26 mouse cellular contexts compared by ENCODE assay signal in the genomic region with DNA sequence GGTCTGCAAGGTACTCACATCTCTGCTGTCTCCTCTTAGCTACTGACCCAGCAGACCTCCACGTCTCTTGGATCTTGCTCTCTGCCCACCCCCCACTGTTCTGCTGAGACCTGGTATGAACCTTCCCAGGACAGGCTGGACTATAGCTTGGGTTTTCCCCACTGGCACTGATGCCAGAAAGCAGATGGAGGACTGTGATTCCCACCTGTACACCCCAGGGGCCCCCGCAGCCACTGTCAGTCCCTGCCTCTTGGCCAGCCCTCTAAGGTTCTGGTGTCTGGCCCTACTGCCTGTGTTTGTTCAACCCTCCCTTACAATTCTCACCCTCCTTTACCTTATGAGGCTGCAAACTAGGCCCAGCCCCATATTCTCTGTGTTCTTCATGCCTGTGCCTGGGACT. TPM values are rescaled to one million over a fixed set of nuclear protein-coding genes. Genes with fewer than 3 reads are reported as not detected.
DNase-seq lines count a peak whose midpoint lies in the region; ATAC-seq lines count a peak whose summit lies in the region.
"Had no signal": no experiment of that assay in that cellular context is flagged by ENCODE, and none has a peak within 500 bp of the region (broad histone marks: within the 10 kb centered on the region; RNA-seq: fewer than 3 reads in every experiment).

No protein-coding gene starts in this region.

- peaks cover 41% of the 10 kb centered on the region for H3K36me3 ChIP-seq in heart, embryonic 11.5 days (ENCODE audit: control insufficient read depth, insufficient read depth, low read length)

- ATAC-seq in heart, embryonic 11.5 days (replicated peaks; ENCODE audit: insufficient number of reproducible peaks, low FRiP score, low TSS enrichment): no peak
- ATAC-seq: intestine, postnatal 0 days had no signal

- DNase-seq in heart, adult 9 months (ENCODE audit: low spot score in 2 of 2): no peak
- peak; percentile 86 for DNase-seq in brain, adult 2 months (ENCODE audit: low read depth, low spot score)
- DNase-seq in cerebellum, adult 18-20 months: peak; percentile 79 to 83
- peak; percentile 80 to 90 for DNase-seq in cerebellum, postnatal 14 days
- no peak for DNase-seq in right cerebral cortex, postnatal 10 days (ENCODE audit: low spot score in 2 of 2)
- no peak for DNase-seq in gastrocnemius, postnatal 4 days (ENCODE audit: low spot score in 2 of 2)
- no peak for DNase-seq in lung, postnatal 14 days
- DNase-seq: adrenal gland, adult 8-10 months; B cell, adult 2 months; gastrocnemius, postnatal 36 days; kidney, postnatal 4 days; left cerebral cortex, postnatal 4 days; lung, postnatal 4 days; midbrain, embryonic 14.5 days; right cerebral cortex, postnatal 25 days; spleen, adult 18-20 months had no signal

- H3K27me3 ChIP-seq in heart, embryonic 11.5 days (ENCODE audit: control insufficient read depth, insufficient read depth, low read length): no peaks in the 10 kb centered on the region
- H3K27me3 ChIP-seq: embryonic facial prominence, embryonic 12.5 days; hindbrain, embryonic 12.5 days; limb, embryonic 15.5 days; liver, embryonic 15.5 days; lung, embryonic 15.5 days; neural tube, embryonic 12.5 days had no signal

- H3K4me3 ChIP-seq in heart, embryonic 11.5 days (ENCODE audit: low read depth, low read length): no peak overlapping the region
- H3K4me3 ChIP-seq: embryonic facial prominence, embryonic 12.5 days; hindbrain, embryonic 12.5 days; limb, embryonic 15.5 days; liver, embryonic 15.5 days; lung, embryonic 15.5 days; neural tube, embryonic 12.5 days had no signal

- WGBS in heart, embryonic 11.5 days (ENCODE audit: insufficient replicate concordance): 87% methylated on average over 2 of the region's 2 CpGs

- peaks cover 45% of the 10 kb centered on the region for H3K4me1 ChIP-seq in heart, embryonic 11.5 days (ENCODE audit: control insufficient read depth, insufficient read depth, low read length)

- H3K9me3 ChIP-seq in heart, embryonic 11.5 days (replicated peaks; ENCODE audit: control insufficient read depth, low read length): no peaks in the 10 kb centered on the region
- H3K9me3 ChIP-seq: embryonic facial prominence, embryonic 12.5 days; hindbrain, embryonic 12.5 days; limb, embryonic 15.5 days; liver, embryonic 15.5 days; lung, embryonic 15.5 days; neural tube, embryonic 12.5 days had no signal

- H3K9ac ChIP-seq in heart, embryonic 11.5 days (ENCODE audit: low read depth, low read length): peak overlapping the region; percentile 40; the same call in 1 of the 2 replicates
- H3K9ac ChIP-seq: embryonic facial prominence, embryonic 12.5 days; hindbrain, embryonic 12.5 days; limb, embryonic 15.5 days; liver, embryonic 15.5 days; lung, embryonic 15.5 days; neural tube, embryonic 12.5 days had no signal

- H3K4me2 ChIP-seq in heart, embryonic 11.5 days: no peak overlapping the region
- H3K4me2 ChIP-seq: embryonic facial prominence, embryonic 12.5 days; hindbrain, embryonic 12.5 days; limb, embryonic 15.5 days; liver, embryonic 15.5 days; lung, embryonic 15.5 days; neural tube, embryonic 12.5 days had no signal

- H3K27ac ChIP-seq in heart, embryonic 11.5 days (ENCODE audit: low read depth, low read length): peak overlapping the region; percentile 94; the same call in 1 of the 2 replicates
- H3K27ac ChIP-seq: embryonic facial prominence, embryonic 12.5 days; hindbrain, embryonic 12.5 days; limb, embryonic 15.5 days; liver, embryonic 15.5 days; lung, embryonic 15.5 days; neural tube, embryonic 12.5 days had no signal

RNA-seq across cellular contexts. Expression of a gene that starts 11.9 kb away (rescaled TPM):
- polyA plus RNA-seq in heart, embryonic 11.5 days (2014; fragmentation: Nextera tagmentation; extraction: Ambion mirVana): 66.4 and 82.7 TPM in 2 replicates
- 10 to 100 TPM; 65.8 to 68.1 TPM for total RNA-seq in gastrocnemius, postnatal 4 days (2021)

RNA-seq across cellular contexts. Expression of a gene that starts 14.8 kb away (rescaled TPM):
- polyA plus RNA-seq in heart, embryonic 11.5 days (2014; fragmentation: Nextera tagmentation; extraction: Ambion mirVana): 10.2 and 11.6 TPM in 2 replicates
- 10 to 100 TPM; 62.1 to 70.0 TPM for total RNA-seq in gastrocnemius, postnatal 4 days (2021)

RNA-seq across cellular contexts. Expression of a gene that starts 44.3 kb away (rescaled TPM):
- polyA plus RNA-seq in heart, embryonic 11.5 days (2014; fragmentation: Nextera tagmentation; extraction: Ambion mirVana): 0.41 and 0.53 TPM in 2 replicates
- total RNA-seq in gastrocnemius, postnatal 4 days (2021): under 1 TPM; 0.16 to 0.20 TPM
- total RNA-seq: adrenal gland, adult 8-10 months; gastrocnemius, postnatal 36 days had no signal
- polyA plus RNA-seq: forebrain, embryonic 11.5 days; intestine, postnatal 0 days; urinary bladder, adult 2 months had no signal

Comparison
In these comparisons a context has a peak if more than half of its experiments do, and no peak if none do; other contexts are left out.
1. DNase-seq: peak in brain, adult 2 months (single experiment), cerebellum, adult 18-20 months (2 of 2) and cerebellum, postnatal 14 days (2 of 2); none in heart, adult 9 months (0 of 2), right cerebral cortex, postnatal 10 days (0 of 2), gastrocnemius, postnatal 4 days (0 of 2) and lung, postnatal 14 days (single experiment).